Mouse (Mus musculus) ES-E14 (cell line): ENCODE measurements around the gene Gpc6. TPM values are rescaled to one million over a fixed set of nuclear protein-coding genes. Genes with fewer than 3 reads are reported as not detected.

Experiments
- DNase-seq: peaks from one replicate; pipeline ENCODE4 v3.0.0-alpha.2; 2013; ENCODE audit warnings: low read depth, low spot score
- H3K27ac ChIP-seq: 2 replicates; pipeline ENCODE4 v1.5.1; 2012; ENCODE audit warnings: low read depth, mild to moderate bottlenecking, low read length, moderate library complexity, mixed read lengths; ENCODE audit not compliant: poor library complexity, insufficient read depth, severe bottlenecking
- H3K36me3 ChIP-seq: 2 replicates; pipeline ENCODE4 v1.6.1; 2012; ENCODE audit warnings: mild to moderate bottlenecking, low read length, moderate library complexity, mixed read lengths; ENCODE audit not compliant: control insufficient read depth, poor library complexity, insufficient read depth, severe bottlenecking
- H3K4me1 ChIP-seq, 2 experiments: fragments of 150-350 bp in 1 of 2; sonication (generic) in 1 of 2; 2 replicates each; pipeline ENCODE4 v1.6.1; 2012; ENCODE audit warnings: low read length in 2 of 2, mild to moderate bottlenecking in 1 of 2, mixed read lengths in 1 of 2; ENCODE audit not compliant: control insufficient read depth in 2 of 2, insufficient read depth in 2 of 2, poor library complexity in 1 of 2
- H3K4me3 ChIP-seq, 2 experiments: fragments of 150-350 bp in 1 of 2; sonication (generic) in 1 of 2; 2 replicates each; pipeline ENCODE4 v1.5.1; 2012; ENCODE audit warnings: low read length in 2 of 2, low read depth in 1 of 2, mild to moderate bottlenecking in 1 of 2, mixed read lengths in 1 of 2; ENCODE audit not compliant: insufficient read depth in 1 of 2, poor library complexity in 1 of 2, severe bottlenecking in 1 of 2
- H3K9ac ChIP-seq: 2 replicates; pipeline ENCODE4 v1.6.1; 2012; ENCODE audit warnings: low read depth, mild to moderate bottlenecking, low read length, mixed read lengths; ENCODE audit not compliant: poor library complexity, insufficient read depth, severe bottlenecking
- H3K9me3 ChIP-seq: fragments of 150-350 bp; sonication (generic); 2 replicates; pipeline ENCODE4 v1.6.1; 2012; ENCODE audit warnings: low read depth, mild to moderate bottlenecking, low read length; ENCODE audit not compliant: control insufficient read depth, insufficient read depth
- CHD2 ChIP-seq: IDR thresholded peaks from 2 replicates; pipeline ENCODE4 v1.6.1; 2014; ENCODE audit warnings: mild to moderate bottlenecking, low read depth, low read length, inconsistent platforms
- HCFC1 ChIP-seq: IDR thresholded peaks from 2 replicates; pipeline ENCODE4 v1.6.1; 2012; ENCODE audit warnings: low read length, inconsistent platforms, borderline replicate concordance; ENCODE audit not compliant: insufficient read depth
- MAFK ChIP-seq: IDR thresholded peaks from 2 replicates; pipeline ENCODE4 v1.6.1; 2014; ENCODE audit warnings: mild to moderate bottlenecking, low read depth, low read length, inconsistent platforms; ENCODE audit not compliant: insufficient read depth
- ZC3H11A ChIP-seq: IDR thresholded peaks from 2 replicates; pipeline ENCODE4 v1.6.1; 2012; ENCODE audit warnings: low read depth, mild to moderate bottlenecking, inconsistent platforms, low read length, borderline replicate concordance
- ZNF384 ChIP-seq: IDR thresholded peaks from 2 replicates; pipeline ENCODE4 v1.6.1; 2012; ENCODE audit warnings: low read depth, low read length, inconsistent platforms
- in situ Hi-C, 2 experiments: fragments of 600-800 bp; cut with MboI; formaldehyde crosslinking; loops; one replicate each; pipeline ENCODE4 v1.15.1; 2025; ENCODE audit warnings: low sequenced_read_pairs in 2 of 2, inconsistent platforms in 1 of 2; ENCODE audit not compliant: unreplicated experiment in 2 of 2
- total RNA-seq: library from RNA; depleted of rRNA; stranded (reverse); fragments of 300-350 nt; gene quantifications from 2 replicates; pipeline ENCODE4 v1.2.3, GENCODE M21; 2012

Gpc6 gene
- total RNA-seq, 1 experiment: 3.2 TPM

DNA sequence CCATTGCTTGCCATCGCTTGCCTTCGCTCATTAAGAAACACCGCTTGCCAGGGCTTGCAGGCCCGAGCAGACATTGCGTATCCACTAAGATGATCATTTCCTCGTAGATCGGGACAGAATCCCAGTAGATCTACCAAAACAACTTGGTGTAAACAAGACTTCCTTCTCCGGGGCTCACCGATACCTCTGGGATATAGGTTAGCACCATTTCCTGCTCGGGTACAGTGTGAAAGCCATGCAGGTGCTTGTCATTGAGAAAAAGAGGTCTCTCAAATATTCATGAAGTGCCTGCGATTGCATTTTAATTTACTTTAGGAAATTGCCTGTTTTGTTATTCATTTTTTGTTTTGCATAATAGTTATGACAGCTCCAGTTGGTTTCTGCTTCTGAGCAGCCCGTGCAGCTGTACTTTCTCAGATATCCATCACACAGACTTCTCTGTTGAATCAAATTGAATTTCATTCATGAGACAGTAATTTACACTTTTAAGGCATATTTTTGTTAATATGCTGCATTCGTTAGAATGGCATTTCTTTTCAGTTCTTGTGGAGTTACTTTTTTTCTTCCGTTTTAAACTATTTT is 230.9 kb downstream of the Gpc6 start:
- no peak overlapping the region for H3K9ac ChIP-seq
- TF ChIP-seq ZC3H11A (no peak), ZNF384 (no peak), HCFC1 (no peak), MAFK (no peak), CHD2 (no peak)
- no peak overlapping the region for H3K4me3 ChIP-seq
- H3K4me1 ChIP-seq: no peaks in the 10 kb centered on the region
- no peak overlapping the region for H3K27ac ChIP-seq
- H3K9me3 ChIP-seq: no peaks in the 10 kb centered on the region
- H3K36me3 ChIP-seq: no peaks in the 10 kb centered on the region
- DNase-seq: no peak
- in situ Hi-C loops: no loop called here

DNA sequence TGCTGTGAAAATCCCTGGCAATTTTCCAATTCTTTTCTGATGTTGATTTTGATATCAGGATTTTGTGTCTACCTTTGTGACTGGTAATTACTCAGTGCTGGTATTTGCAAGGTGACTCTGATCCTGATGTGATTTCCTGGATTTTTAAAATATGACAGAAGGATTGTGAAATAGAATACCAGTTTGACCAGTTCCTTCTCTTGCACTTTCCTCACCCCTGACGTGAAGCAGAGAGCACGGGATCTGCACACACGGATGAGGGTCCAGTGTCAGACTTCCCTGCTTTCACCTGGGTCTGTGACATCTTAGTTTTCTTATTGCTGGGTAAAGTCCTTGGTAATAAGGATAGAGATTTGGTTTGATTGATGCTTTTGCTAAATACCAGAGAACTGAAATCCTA is 232.3 kb downstream of the Gpc6 start:
- H3K4me1 ChIP-seq: no peaks in the 10 kb centered on the region
- no peak overlapping the region for H3K4me3 ChIP-seq
- TF ChIP-seq MAFK: no peak
- no peak for TF ChIP-seq HCFC1
- TF ChIP-seq ZNF384: no peak
- no peak for TF ChIP-seq CHD2
- TF ChIP-seq ZC3H11A: no peak
- no peak overlapping the region for H3K9ac ChIP-seq
- in situ Hi-C loops: no loop called here
- DNase-seq: no peak
- no peaks in the 10 kb centered on the region for H3K36me3 ChIP-seq
- no peaks in the 10 kb centered on the region for H3K9me3 ChIP-seq
- H3K27ac ChIP-seq: no peak overlapping the region

DNA sequence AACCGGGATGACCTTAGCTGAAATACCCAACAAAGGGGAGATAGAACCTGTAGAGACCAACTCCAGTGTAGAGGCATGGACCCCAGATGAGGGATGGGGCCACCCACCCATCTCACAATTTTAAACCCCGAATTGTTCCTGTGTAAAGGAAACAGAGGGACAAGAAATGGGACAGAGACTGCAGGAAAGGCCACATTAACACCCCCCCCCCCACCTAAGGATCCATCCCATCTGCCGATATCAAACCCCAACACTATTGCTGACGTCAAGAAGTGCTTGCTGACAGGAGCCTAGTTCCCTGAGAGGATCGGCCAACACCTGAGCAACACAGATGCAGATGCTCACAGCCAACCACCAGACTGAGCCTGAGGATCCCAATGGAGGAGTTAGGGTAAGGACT is 241.2 kb downstream of the Gpc6 start:
- in situ Hi-C loops: no loop called here
- TF ChIP-seq ZNF384: no peak
- TF ChIP-seq CHD2: no peak
- no peak for TF ChIP-seq HCFC1
- TF ChIP-seq MAFK: no peak
- no peak for TF ChIP-seq ZC3H11A
- H3K4me3 ChIP-seq: no peak overlapping the region
- H3K4me1 ChIP-seq: no peaks in the 10 kb centered on the region
- H3K36me3 ChIP-seq: no peaks in the 10 kb centered on the region
- H3K9ac ChIP-seq: no peak overlapping the region
- no peak for DNase-seq
- no peak overlapping the region for H3K27ac ChIP-seq
- no peaks in the 10 kb centered on the region for H3K9me3 ChIP-seq

DNA sequence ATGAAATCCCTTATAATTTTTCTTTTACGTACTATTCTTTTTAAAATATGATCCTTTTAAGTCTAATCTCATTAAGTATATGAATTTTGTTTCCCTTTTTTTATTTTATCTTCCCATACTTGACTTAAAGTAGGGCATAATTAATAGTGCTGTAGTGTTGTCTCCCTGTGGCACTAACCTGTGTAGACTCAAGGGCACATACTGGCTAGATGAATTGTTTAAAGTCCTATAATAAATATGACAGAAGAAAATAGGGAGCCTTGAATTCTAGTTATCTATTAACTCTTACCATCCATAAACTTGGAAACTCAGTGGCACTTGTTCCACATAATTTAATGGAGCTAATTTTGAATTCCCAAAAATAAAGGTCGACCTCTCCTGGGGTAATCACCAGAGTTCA is 268.2 kb downstream of the Gpc6 start:
- no peak overlapping the region for H3K4me3 ChIP-seq
- no peaks in the 10 kb centered on the region for H3K4me1 ChIP-seq
- H3K36me3 ChIP-seq: no peaks in the 10 kb centered on the region
- no peaks in the 10 kb centered on the region for H3K9me3 ChIP-seq
- H3K27ac ChIP-seq: no peak overlapping the region
- DNase-seq: no peak
- in situ Hi-C loops: no loop called here
- no peak for TF ChIP-seq MAFK
- TF ChIP-seq ZNF384: no peak
- TF ChIP-seq CHD2: no peak
- no peak for TF ChIP-seq HCFC1
- no peak for TF ChIP-seq ZC3H11A
- no peak overlapping the region for H3K9ac ChIP-seq

DNA sequence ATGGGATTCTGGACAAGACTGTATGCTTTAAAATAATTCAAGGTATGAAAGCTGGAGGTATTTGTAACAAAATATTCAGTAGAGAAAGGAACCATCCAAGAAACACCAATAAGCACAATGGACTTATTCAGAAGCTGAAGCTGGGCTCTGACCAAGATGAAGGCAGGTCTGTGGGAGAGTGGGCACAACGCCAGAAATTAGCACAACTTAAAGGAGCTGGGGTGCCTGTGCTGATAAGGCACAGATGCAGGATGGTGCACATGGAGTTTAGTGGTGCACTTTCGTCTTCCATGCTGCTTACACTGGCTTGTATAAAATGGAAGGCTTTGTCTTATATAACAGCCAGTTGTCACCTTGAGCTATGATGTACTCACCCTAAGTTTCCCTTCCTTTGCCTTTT is 276.9 kb downstream of the Gpc6 start:
- Histone ChIP-seq H3K4me3 (no peak overlapping the region), H3K27ac (no peak overlapping the region), H3K36me3 (no peaks in the 10 kb centered on the region), H3K9ac (no peak overlapping the region), H3K4me1 (no peaks in the 10 kb centered on the region), H3K9me3 (no peaks in the 10 kb centered on the region)
- TF ChIP-seq MAFK (no peak), HCFC1 (no peak), ZNF384 (no peak), CHD2 (no peak), ZC3H11A (no peak)
- in situ Hi-C loops: no loop called here
- DNase-seq: no peak
